Mouse (Mus musculus): ENCODE measurements around the gene Epb41l3. TPM values are rescaled to one million over a fixed set of nuclear protein-coding genes. Genes with fewer than 3 reads are reported as not detected.
A peak's percentile ranks its signal among the peaks of the same experiment; 100 is the strongest.

The Epb41l3 gene
- total RNA-seq, 4 experiments from 2014 or later: 13.7 to 19.4 (median 14.6) TPM

DNA sequence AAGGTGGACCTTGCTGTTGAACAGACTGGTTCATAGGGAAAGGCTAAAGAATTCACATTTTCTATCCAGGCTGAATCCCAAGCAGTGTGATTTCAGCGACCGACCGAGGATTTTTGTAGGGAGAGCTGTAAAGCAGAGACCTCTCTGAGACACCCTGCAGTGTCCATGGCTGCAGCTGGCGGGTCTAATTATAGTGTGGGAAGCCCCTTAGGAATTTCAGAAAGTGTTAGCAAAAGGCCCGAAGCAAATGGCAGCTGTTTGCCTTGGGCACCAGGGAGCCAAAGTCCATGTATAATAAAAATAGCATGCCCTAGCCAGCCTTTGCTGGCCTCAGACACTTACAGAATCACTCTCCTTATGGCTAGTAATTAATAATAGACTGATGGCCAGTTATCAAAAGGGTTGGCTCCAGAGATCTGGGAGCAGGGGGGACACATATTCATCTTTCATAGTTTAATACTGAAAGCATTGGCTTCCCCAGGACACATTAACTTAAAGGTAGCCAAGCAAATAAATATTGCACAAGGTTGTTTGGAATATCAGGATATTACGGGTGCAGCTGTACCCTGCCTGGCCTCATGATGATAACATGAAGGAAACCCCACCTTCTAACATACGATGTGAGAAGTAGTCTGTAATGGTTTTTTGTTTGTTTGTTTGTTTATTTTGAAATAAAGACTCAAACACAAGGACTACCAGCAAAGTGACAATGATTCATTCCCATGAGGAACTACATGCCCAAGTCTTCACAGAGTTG, 106.3 kb downstream of the Epb41l3 start:
- DNase-seq (ENCODE audit: low spot score): peak; percentile 11

DNA sequence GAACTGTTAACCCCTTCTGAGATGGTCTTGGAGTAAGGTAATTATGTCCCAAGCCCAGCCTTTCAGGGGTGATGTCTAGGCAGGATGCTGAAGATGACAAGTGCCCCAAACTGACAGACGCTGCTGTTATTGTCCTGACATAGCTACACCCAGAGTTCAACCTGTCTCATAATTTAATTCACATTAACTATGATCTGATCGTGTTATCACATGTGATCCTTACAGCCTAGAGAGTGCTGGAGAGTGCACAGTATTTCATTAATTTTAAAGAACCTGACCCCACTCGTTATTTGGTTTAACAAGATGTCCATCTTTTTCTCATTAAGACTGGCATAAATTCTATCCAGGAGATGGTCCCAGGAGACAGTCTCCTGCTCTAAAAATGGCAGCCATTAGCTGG, 112.3 kb downstream of the Epb41l3 start:
- DNase-seq (ENCODE audit: low spot score): no peak

DNA sequence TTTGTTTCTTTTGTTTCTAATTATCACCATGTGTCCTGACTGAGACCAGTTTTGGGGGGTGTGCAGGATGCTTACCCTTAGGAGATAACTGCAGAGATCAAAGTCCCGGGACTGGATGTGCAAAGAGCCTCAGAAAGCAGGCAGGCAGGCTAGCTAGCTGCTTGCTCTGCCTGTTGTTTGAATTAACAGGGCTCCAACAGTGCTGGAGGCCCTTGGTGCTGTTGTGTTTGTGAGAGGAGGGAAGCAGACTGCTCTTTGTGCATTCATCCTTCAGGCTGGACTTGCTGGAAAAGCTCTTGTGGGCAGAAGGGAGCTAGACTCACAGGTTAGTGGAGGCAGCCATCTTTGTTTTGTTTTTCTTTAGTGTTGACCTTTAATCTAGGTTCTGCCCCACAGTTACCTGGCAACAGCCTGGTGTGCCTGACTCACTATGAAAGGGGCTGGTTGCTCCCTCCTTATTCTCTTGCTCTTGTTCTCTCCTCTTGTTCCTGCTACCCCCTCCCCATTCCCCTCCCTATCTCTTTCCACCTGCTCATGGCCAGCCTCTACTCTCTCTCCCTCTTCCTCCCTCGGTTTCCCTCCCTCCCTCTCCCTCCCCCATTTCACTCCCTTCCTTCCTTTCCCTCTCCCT, 117.5 kb downstream of the Epb41l3 start:
- no peak for DNase-seq (ENCODE audit: low spot score)

DNA sequence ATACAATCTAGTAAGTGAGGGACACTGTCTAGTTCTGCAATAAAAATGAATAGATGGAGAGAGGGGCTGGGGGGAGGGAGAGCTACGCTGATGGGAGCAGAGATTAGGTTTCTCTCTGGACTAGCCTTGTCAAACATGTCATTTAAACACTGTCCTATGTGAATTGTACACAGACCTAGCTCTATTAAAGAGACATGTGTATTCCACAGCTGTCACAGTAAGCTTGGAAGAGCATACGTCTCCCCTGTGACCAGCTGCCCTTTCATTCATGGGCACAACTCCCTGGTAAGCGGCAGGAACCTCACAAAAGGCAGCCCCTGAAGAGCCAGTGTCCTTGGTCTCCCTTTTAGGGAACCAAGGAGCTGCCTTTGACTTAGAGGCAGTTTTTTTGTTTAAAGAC, 119.1 kb downstream of the Epb41l3 start:
- no peak for DNase-seq (ENCODE audit: low spot score)

GRCm38 (mm10) chr17:69195758-69196157, 120.3 kb downstream of the Epb41l3 start:
- no peak for DNase-seq (ENCODE audit: low spot score)

DNA sequence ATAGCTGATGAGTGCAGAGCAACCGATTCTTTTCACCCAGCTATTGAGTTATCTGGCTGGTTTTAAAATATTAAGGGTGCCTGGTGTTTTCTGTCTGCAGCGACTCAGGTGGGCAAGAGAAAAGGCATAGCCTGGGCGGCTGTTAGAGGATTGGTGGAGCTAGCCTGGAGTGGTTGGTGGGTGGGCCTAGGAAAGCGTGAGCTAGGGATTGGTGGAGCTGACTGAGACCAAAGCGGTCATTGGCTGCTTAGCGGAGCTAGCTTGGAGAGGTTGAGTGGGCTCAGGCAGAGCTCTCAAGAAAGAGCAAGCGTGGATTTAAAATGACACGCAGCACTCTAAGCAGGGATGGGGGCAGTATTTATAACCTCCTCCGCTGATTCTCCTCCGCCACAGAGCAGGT, 121.2 kb downstream of the Epb41l3 start:
- DNase-seq (ENCODE audit: low spot score): peak; percentile 13

DNA sequence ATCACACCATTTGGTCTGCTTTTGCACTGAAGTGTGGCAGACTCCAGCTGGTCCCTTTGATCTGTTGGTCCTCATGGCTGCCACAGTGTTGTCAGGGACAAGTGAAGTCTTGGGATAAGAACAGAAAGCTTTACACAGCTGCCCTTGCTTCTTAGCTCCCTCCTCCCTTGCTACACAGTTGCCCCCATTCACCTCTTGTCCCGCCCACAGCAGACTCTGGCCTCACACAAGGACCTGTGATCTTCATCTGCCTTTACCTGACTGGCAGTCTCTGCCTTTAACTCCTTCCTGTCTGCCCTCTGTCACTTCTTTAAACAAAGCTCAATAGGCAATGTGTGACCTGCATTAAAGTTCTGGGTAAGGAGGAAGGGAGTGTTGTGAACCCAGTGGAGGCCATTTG, 123.3 kb downstream of the Epb41l3 start:
- DNase-seq (ENCODE audit: low spot score): no peak

DNA sequence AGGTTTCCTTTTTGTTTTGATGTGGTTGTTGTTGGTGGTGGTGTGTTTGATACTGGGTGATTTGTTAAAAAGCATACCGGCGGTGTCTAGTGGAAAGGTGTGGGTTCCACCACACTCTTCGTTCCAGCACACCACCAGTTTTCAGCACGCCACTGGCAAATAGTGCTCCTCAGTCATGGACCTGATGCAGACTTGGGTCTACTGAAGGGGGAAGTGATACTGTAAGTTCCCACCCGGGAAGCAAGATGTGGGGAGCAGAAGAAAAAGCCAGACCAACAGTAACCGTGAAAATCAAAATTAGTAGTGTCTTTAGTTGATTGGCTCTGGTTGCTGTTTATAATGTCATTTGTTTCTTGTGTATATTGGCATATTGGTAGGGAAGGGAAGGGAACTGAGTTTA, 124.3 kb downstream of the Epb41l3 start:
- DNase-seq (ENCODE audit: low spot score): no peak

- no peak for DNase-seq (ENCODE audit: low spot score)
Observed at GRCm38 (mm10) chr17:69200936-69201335, 125.5 kb downstream of the Epb41l3 start.

DNA sequence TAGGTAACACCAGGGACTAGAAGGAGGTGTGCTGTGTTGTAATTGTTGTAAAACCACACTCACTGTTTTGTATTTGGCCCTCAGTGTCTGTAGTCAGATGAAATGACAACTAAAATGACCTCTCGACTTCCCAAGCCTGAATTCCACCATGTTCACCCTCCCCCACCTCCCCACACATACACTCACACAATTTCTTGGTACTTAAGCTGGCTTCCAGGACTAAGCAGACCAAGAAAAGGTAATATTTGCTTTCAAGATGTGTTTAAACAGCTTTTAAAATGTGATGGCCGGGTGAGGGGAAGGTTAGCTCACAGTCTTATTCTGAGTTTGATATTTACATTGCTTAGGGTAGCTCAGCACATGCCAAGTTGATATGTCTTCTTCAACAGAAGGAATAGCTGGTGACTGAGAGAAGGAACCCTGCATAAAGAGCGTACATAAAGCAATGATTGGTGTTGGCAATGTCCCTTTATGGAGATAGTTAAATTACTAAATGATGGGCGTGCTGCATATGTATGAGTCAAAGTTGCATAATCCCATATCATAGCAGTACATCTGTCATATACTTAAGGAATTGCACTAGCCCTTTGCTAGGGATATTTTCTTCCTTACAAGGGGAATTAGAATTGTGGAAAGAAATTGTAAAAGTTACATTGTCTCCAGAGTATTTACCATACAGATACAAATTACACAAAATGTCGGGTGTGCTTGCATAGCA, 130.0 kb downstream of the Epb41l3 start:
- no peak for DNase-seq (ENCODE audit: low spot score)

DNA sequence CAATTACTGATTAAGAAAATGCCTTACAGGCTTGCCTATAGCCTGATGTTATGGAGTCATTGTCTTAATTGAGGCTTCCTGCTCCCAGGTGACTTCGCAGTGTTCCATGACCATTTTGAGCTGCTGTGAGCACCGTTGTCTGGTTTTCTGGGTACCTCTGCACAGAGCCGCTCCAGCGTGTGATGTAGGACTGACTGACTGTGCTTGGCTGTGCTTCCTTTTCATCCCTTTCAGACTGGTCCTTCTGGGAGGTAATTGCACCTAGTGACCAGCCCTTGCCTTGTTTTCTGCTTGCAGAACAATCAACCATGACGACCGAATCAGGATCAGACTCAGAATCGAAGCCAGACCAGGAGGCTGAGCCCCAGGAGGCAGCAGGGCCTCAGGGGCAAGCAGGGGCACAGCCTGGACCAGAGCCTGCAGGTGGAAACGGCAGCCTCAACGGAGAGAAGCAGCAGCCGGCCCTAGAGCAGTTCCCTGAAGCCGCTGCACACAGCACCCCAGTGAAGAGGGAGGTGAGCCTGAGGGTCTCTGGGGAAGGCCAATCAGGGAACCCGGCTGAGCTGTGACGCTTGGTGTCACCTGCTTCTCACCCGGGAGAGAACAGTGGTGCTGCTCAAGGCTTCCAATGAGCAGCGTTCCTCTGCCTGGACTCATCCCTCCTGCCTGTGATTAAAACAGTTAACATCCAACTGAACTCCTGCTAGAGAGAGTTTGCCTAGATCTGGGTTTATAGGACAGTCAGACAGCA, 132.3 kb downstream of the Epb41l3 start:
- DNase-seq (ENCODE audit: low spot score): no peak

DNA sequence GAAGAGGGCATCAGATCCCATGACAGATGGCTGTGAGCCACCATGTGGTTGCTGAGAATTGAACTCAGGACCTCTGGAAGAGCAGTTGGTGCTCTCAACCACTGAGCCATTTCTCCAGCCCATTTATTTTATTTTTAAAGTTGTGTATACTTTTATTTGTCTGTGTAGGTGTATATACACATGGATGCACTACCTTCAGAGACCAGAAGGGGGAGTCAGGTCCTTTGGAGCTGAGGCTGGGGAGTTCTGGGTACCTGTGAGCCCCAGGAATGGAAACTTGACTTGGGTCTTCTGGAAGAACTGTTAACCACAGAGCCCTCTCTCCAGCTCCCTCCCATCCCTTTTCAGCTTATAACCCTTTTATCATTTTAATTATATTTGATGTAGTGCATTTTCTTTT, 135.6 kb downstream of the Epb41l3 start:
- DNase-seq (ENCODE audit: low spot score): no peak

GRCm38 (mm10) chr17:69216120-69216519, 140.6 kb downstream of the Epb41l3 start:
- no peak for DNase-seq (ENCODE audit: low spot score)

GRCm38 (mm10) chr17:69220849-69221248, 145.4 kb downstream of the Epb41l3 start:
- DNase-seq (ENCODE audit: low spot score): no peak

- peak; percentile 6 for DNase-seq (ENCODE audit: low spot score)
Observed at GRCm38 (mm10) chr17:69221377-69221776, 145.9 kb downstream of the Epb41l3 start.

DNA sequence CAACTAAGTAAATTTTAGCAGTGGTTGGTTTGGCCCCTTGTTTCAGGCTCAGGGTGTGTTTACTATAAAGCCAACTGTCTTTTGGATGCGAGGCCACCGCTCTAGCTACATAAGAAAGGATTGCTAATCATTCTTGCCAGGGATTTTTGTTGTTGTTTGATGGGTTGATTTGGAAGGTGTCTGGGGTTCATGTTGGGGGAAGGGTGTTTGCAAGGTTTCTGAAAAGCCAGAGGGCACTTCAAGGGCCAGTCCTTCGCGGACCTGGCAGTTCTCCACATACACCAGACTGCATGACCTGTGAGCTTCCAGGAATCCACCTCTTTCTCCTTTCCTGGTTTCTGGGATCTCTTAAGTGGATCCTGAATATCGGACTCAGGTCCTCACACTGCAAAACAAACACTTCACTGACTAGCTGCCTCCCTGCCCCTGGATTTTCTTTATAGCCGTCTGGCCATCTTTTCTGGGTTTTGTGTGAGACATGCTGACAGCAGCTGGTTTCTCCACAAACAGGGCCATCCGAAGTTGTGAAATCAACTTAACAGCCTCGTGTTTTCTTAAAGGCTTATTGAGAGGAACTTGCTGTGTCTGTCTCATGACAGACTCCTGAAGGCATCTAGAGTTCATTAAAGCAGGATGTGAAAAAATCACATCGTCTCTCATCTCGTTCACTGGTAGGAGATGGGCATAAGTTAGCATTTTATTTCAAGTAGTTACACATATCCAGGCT, 146.6 kb downstream of the Epb41l3 start:
- peak; percentile 13 for DNase-seq (ENCODE audit: low spot score)

DNA sequence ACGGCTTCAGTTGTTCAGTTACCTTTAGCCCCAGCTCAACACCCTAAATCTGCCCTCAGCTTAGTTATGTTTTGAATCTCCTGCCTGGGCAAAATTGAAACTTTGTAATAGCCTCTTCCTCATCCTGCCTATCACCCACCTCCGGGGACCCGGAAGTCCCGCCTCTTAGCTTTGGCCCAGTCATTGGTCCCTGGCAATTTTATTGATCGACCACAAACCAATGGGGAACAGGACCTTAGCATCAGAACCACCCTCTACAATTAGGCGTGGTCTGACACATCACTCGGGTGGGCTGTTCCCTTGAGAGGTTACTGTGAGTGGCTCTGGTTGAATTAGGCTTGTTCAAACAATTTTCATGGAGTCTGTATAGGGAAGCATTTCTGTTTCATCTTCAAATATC, 150.5 kb downstream of the Epb41l3 start:
- DNase-seq (ENCODE audit: low spot score): no peak

DNA sequence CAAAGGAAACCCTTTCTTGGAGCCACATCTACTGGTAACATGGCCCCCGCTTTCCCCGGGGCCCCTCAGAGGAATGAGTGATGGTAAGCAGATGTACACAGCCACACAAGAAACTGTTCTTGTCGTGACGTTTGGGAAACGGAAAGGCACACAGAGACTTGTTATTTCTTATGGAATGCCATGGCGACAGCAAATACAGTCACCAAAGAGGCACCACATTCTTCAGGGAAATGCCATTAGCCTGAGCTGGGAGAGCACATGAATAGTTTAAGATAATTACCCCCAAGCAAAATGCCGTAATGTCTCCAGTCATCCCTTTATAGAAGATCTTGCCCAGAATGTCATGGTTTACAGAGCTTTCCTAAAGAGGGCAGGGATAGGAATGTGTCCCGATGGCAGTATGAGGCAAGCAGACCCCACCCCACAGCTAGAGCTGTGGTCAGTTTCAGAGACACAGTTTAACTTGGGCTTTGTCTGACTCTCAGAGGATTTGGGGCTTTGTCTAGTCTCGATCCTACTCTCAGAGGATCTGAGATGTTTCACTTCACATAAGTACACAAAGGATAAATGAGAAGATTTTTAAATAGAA, 152.0 kb downstream of the Epb41l3 start:
- DNase-seq (ENCODE audit: low spot score): no peak

GRCm38 (mm10) chr17:69229451-69229850, 154.0 kb downstream of the Epb41l3 start:
- DNase-seq (ENCODE audit: low spot score): no peak

DNA sequence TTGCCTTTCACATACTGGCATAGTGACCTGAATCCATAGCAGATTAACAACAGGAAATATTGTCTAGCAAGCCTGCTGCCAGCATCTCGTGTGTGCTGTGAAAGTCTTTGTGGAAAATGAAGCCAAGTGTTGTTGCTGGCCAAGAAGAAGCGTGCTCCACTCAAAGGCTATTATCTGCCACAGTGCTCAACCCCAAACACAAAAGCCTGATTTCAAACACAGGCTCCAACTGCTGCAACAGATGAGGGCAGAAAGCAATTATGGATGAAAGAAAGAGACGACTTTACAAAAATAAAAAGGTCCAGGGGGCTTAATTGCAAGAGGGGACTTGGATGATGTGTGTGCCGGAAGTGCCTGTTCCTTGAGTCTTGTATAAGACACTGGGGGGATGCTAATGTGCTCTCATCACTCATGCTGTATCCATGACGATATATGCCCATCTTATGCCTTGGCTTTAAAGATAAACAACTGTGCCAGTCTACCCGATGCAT, 154.7 kb downstream of the Epb41l3 start:
- DNase-seq (ENCODE audit: low spot score): no peak

GRCm38 (mm10) chr17:69231360-69231759, 155.9 kb downstream of the Epb41l3 start:
- DNase-seq (ENCODE audit: low spot score): no peak
